In the genomic region with DNA sequence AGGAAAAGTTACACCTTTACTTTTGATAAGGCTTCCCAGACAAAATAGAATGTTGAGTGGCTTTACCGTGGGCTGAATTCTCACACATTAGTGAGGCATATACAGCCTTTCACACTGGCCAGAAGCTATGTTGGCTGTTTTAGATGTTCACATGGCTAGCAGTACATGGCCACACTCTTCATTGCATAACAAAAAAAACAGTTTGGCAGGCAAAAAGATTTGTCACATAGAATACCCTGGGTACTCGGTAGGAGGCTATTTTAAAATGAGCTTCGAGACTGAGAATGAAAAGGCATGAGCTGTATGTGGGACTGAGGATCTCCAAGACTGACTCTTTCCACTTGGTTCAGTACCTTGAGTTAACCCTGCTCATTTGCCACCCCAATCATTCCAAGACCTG, we compare ENCODE assay signal across 24 mouse cellular contexts. TPM values are rescaled to one million over a fixed set of nuclear protein-coding genes. Genes with fewer than 3 reads are reported as not detected.
DNase-seq lines count a peak whose midpoint lies in the region; TF ChIP-seq lines count a peak whose summit lies in the region.
"Had no signal": no experiment of that assay in that cellular context is flagged by ENCODE, and none has a peak within 500 bp of the region (broad histone marks: within the 10 kb centered on the region; RNA-seq: fewer than 3 reads in every experiment).

No protein-coding gene starts in this region.

- peak; percentile 3 for DNase-seq in cerebellum, adult 8-10 months
- DNase-seq in cerebellum, postnatal 25 days = no peak
- peak; percentile 60 to 63 for DNase-seq in frontal cortex, adult 2 months (ENCODE audit: extremely low spot score in 1 of 2, low spot score in 1 of 2)
- no peak for DNase-seq in frontal cortex, postnatal 10 days (ENCODE audit: low spot score in 2 of 2)
- no peak for DNase-seq in thymus, adult 2 months
- no peak for DNase-seq in thymus, postnatal 14 days
- DNase-seq in kidney, postnatal 14 days = no peak
- DNase-seq: adrenal gland, adult 8-10 months; adrenal gland, postnatal 14 days; adrenal gland, postnatal 36 days; B cell, adult 2 months; cerebellum, adult 11 months; cerebellum, adult 9-10 months; cerebellum, postnatal 10 days; cerebellum, postnatal 36 days; embryo, embryonic 11 days had no signal

- H3K4me3 ChIP-seq in thymus, adult 2 months (ENCODE audit: control insufficient read depth, insufficient read depth, low read length) = no peak overlapping the region
- H3K4me3 ChIP-seq: embryonic facial prominence, embryonic 13.5 days; embryonic facial prominence, embryonic 15.5 days; erythroblast, embryonic 14.5 days; forebrain, embryonic 10.5 days; forebrain, embryonic 12.5 days had no signal

- H3K27ac ChIP-seq in thymus, adult 2 months (ENCODE audit: control insufficient read depth, insufficient read depth, low read length) = peak overlapping the region; percentile 88
- H3K27ac ChIP-seq: embryonic facial prominence, embryonic 13.5 days; embryonic facial prominence, embryonic 15.5 days; forebrain, embryonic 10.5 days; forebrain, embryonic 12.5 days had no signal

- 77% methylated on average over 3 of the region's 3 CpGs for WGBS in thymus, adult 2 months

- H3K4me1 ChIP-seq in thymus, adult 2 months (replicated peaks; ENCODE audit: control insufficient read depth, insufficient read depth, low read length) = peaks cover 33% of the 10 kb centered on the region
- H3K4me1 ChIP-seq: embryonic facial prominence, embryonic 13.5 days; embryonic facial prominence, embryonic 15.5 days; forebrain, embryonic 10.5 days; forebrain, embryonic 12.5 days had no signal

- no peaks in the 10 kb centered on the region for H3K36me3 ChIP-seq in thymus, adult 2 months (ENCODE audit: control insufficient read depth, insufficient read depth, low read length)
- H3K36me3 ChIP-seq: embryonic facial prominence, embryonic 13.5 days; embryonic facial prominence, embryonic 15.5 days; forebrain, embryonic 10.5 days; forebrain, embryonic 12.5 days; G1E had no signal

- H3K27me3 ChIP-seq in thymus, adult 2 months (ENCODE audit: control insufficient read depth, insufficient read depth, low read length) = no peaks in the 10 kb centered on the region
- H3K27me3 ChIP-seq: CH12.LX; embryonic facial prominence, embryonic 13.5 days; embryonic facial prominence, embryonic 15.5 days; forebrain, embryonic 12.5 days had no signal

- no peak for TF ChIP-seq CTCF in thymus, adult 2 months (IDR thresholded peaks at IDR 0.05; ENCODE audit: borderline replicate concordance, control insufficient read depth, extremely low read depth, insufficient read depth, low read length, poor library complexity)

- TF ChIP-seq POLR2A in thymus, adult 2 months (IDR thresholded peaks at IDR 0.05; ENCODE audit: control insufficient read depth, extremely low read depth, insufficient read depth, low read length, poor library complexity) = no peak

RNA-seq across cellular contexts. Expression of a gene that starts 12.1 kb away (rescaled TPM):
- polyA plus RNA-seq in frontal cortex, adult 2 months (2012; rRNA removed) = 38.3 and 40.6 TPM in 2 replicates
- polyA plus RNA-seq in thymus, adult 2 months (2012; rRNA removed) = 5.6 and 7.0 TPM in 2 replicates
- polyA plus RNA-seq: forebrain, embryonic 10.5 days; G1E had no signal

RNA-seq across cellular contexts. Expression of a gene that starts 52.9 kb away (rescaled TPM):
- polyA plus RNA-seq in frontal cortex, adult 2 months (2012; rRNA removed) = 6.3 and 7.3 TPM in 2 replicates
- 151 and 202 TPM in 2 replicates for polyA plus RNA-seq in thymus, adult 2 months (2012; rRNA removed)
- polyA plus RNA-seq: erythroblast, embryonic 14.5 days; G1E; Patski had no signal

Comparison
In these comparisons a context has a peak if more than half of its experiments do, and no peak if none do; other contexts are left out.
1. DNase-seq: peak in cerebellum, adult 8-10 months (single experiment) and frontal cortex, adult 2 months (2 of 2); none in cerebellum, postnatal 25 days (0 of 2), frontal cortex, postnatal 10 days (0 of 2), thymus, adult 2 months (single experiment), thymus, postnatal 14 days (single experiment) and kidney, postnatal 14 days (single experiment).
2. RNA of a gene that starts 52.9 kb away (polyA plus RNA-seq): 151 to 202 TPM in thymus, adult 2 months; 6.3 to 7.3 TPM in frontal cortex, adult 2 months; every median in the first group is over 10 times any median in the second.